ENCODE assay signal across 15 mouse cellular contexts in genomic region chr4:95358674-95359073, GRCm38 (mm10).
DNase-seq lines count a peak whose midpoint lies in the region; ATAC-seq lines count a peak whose summit lies in the region.
"Had no signal": no experiment of that assay in that cellular context is flagged by ENCODE, and none has a peak within 500 bp of the region (broad histone marks: within the 10 kb centered on the region; RNA-seq: fewer than 3 reads in every experiment).

No protein-coding gene starts in this region.

- H3K27me3 ChIP-seq in heart, embryonic 10.5 days (ENCODE audit: insufficient read depth, poor library complexity, severe bottlenecking): no peaks in the 10 kb centered on the region
- no peaks in the 10 kb centered on the region for H3K27me3 ChIP-seq in kidney, embryonic 15.5 days
- H3K27me3 ChIP-seq: liver, embryonic 13.5 days; Patski had no signal

- 62% methylated on average over 2 of the region's 2 CpGs for WGBS in heart, embryonic 10.5 days
- WGBS in kidney, embryonic 15.5 days: 67% methylated on average over 2 of the region's 2 CpGs

- H3K9ac ChIP-seq in kidney, embryonic 15.5 days: no peak overlapping the region
- H3K9ac ChIP-seq: forebrain, postnatal 0 days; liver, embryonic 13.5 days had no signal

- no peak for ATAC-seq in kidney, embryonic 15.5 days (replicated peaks; ENCODE audit: low FRiP score)
- peak; percentile 43; the same call in 1 of the 2 replicates for ATAC-seq in neutrophil, adult 5-6 weeks (ENCODE audit: extremely low read depth, insufficient number of reproducible peaks, low FRiP score, poor library complexity, severe bottlenecking)
- ATAC-seq: activated CD4-positive, CD25-positive, alpha-beta regulatory T cell, adult 4 months; forebrain, postnatal 0 days; Patski had no signal

- no peak overlapping the region for H3K27ac ChIP-seq in heart, embryonic 10.5 days
- no peak overlapping the region for H3K27ac ChIP-seq in kidney, embryonic 15.5 days
- H3K27ac ChIP-seq: liver, embryonic 13.5 days had no signal

- no peaks in the 10 kb centered on the region for H3K9me3 ChIP-seq in heart, embryonic 10.5 days
- no peaks in the 10 kb centered on the region for H3K9me3 ChIP-seq in kidney, embryonic 15.5 days (replicated peaks)
- H3K9me3 ChIP-seq: liver, embryonic 13.5 days had no signal

- no peak overlapping the region for H3K4me3 ChIP-seq in heart, embryonic 10.5 days
- H3K4me3 ChIP-seq in kidney, embryonic 15.5 days (replicated peaks): no peak overlapping the region
- H3K4me3 ChIP-seq: liver, embryonic 13.5 days had no signal

- H3K4me1 ChIP-seq in heart, embryonic 10.5 days: peaks cover 9% of the 10 kb centered on the region; the same call in 1 of the 2 replicates
- peaks cover 6% of the 10 kb centered on the region; the same call in 1 of the 2 replicates for H3K4me1 ChIP-seq in kidney, embryonic 15.5 days

- DNase-seq in heart, adult 11 months: peak; percentile 87
- no peak for DNase-seq in heart, embryonic 10.5 days (ENCODE audit: low spot score)
- peak; percentile 25 to 42 for DNase-seq in kidney, postnatal 4 days
- peak; percentile 10 to 17 for DNase-seq in spleen, adult 18-20 months
- DNase-seq in spleen, postnatal 4 days (ENCODE audit: low spot score in 2 of 2): no peak
- no peak for DNase-seq in right cerebral cortex, adult 18-20 months
- DNase-seq: adrenal gland, postnatal 36 days; cerebellum, adult 8-10 months; forebrain, postnatal 0 days; liver, embryonic 13.5 days; midbrain, embryonic 14.5 days had no signal

- no peak overlapping the region for H3K4me2 ChIP-seq in kidney, embryonic 15.5 days
- H3K4me2 ChIP-seq: liver, embryonic 13.5 days had no signal

- no peaks in the 10 kb centered on the region for H3K36me3 ChIP-seq in heart, embryonic 10.5 days
- H3K36me3 ChIP-seq in kidney, embryonic 15.5 days: no peaks in the 10 kb centered on the region
- H3K36me3 ChIP-seq: liver, embryonic 13.5 days had no signal

Comparison
In these comparisons a context has a peak if more than half of its experiments do, and no peak if none do; other contexts are left out.
1. DNase-seq: peak in heart, adult 11 months (single experiment), kidney, postnatal 4 days (2 of 2) and spleen, adult 18-20 months (2 of 2); none in heart, embryonic 10.5 days (single experiment), spleen, postnatal 4 days (0 of 2) and right cerebral cortex, adult 18-20 months (single experiment).